Comparison of ENCODE assay signal across 35 mouse cellular contexts in the genomic region with DNA sequence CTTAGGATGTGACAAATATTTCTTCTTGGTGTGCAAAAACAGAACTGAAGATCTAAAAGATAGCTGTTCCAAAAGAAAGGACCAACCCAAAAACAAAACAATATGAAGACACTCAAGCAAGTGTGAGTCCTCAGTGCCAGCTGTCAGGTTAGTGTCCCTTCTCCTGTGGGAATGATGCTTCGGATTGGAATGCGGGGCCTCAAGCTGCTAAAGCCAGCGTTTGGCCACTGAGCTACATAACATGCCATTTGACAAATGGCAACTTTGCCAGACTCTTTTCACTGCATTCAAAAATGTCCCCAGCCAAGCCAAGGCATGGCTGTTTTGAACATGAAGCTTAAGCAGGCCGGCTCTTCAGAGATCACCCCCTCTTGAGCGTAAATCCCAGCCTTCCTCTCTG.
A peak's percentile ranks its signal among the peaks of the same experiment; 100 is the strongest.
DNase-seq lines count a peak whose midpoint lies in the region; ATAC-seq and TF ChIP-seq lines count a peak whose summit lies in the region.
"Had no signal": no experiment of that assay in that cellular context is flagged by ENCODE, and none has a peak within 500 bp of the region (broad histone marks: within the 10 kb centered on the region; RNA-seq: fewer than 3 reads in every experiment).

No protein-coding gene starts in this region.

- no peaks in the 10 kb centered on the region for H3K27me3 ChIP-seq in midbrain, embryonic 11.5 days (ENCODE audit: control insufficient read depth, insufficient read depth, low read length)
- H3K27me3 ChIP-seq in midbrain, postnatal 0 days (ENCODE audit: insufficient read depth, low read length) = no peaks in the 10 kb centered on the region
- H3K27me3 ChIP-seq: embryonic facial prominence, embryonic 15.5 days; intestine, embryonic 15.5 days; megakaryocyte, embryonic 14.5 days; stomach, embryonic 15.5 days had no signal

- no peak for ATAC-seq in midbrain, embryonic 11.5 days (ENCODE audit: low FRiP score)
- ATAC-seq in midbrain, postnatal 0 days (ENCODE audit: low FRiP score) = no peak
- ATAC-seq: forebrain, postnatal 0 days; hindbrain, postnatal 0 days; intestine, embryonic 15.5 days had no signal

- in situ Hi-C loops in ES-E14 (cut with MboI; ENCODE audit: low sequenced_read_pairs in 2 of 2, unreplicated experiment in 2 of 2) = no loop called here

- H3K4me1 ChIP-seq in midbrain, embryonic 11.5 days (ENCODE audit: control insufficient read depth, insufficient read depth, low read length) = peaks cover 11% of the 10 kb centered on the region; the same call in 1 of the 2 replicates
- H3K4me1 ChIP-seq in midbrain, postnatal 0 days (ENCODE audit: insufficient read depth, low read length) = no peaks in the 10 kb centered on the region
- peaks cover 10 to 46% of the 10 kb centered on the region in 2 experiments; a peak in 3 of 4 replicates for H3K4me1 ChIP-seq in ES-E14 (ENCODE audit: control insufficient read depth in 2 of 2, insufficient read depth in 2 of 2, low read length in 2 of 2, poor library complexity in 1 of 2)
- H3K4me1 ChIP-seq: intestine, embryonic 15.5 days; megakaryocyte, embryonic 14.5 days had no signal

- no peak overlapping the region for H3K9ac ChIP-seq in midbrain, embryonic 11.5 days (ENCODE audit: low read length)
- H3K9ac ChIP-seq in midbrain, postnatal 0 days (replicated peaks; ENCODE audit: low read length, poor library complexity, severe bottlenecking) = no peak overlapping the region
- H3K9ac ChIP-seq in ES-E14 (ENCODE audit: insufficient read depth, low read depth, low read length, poor library complexity, severe bottlenecking) = no peak overlapping the region
- H3K9ac ChIP-seq: embryonic facial prominence, embryonic 15.5 days; forebrain, embryonic 12.5 days; forebrain, postnatal 0 days; hindbrain, embryonic 12.5 days; intestine, embryonic 15.5 days; liver, embryonic 14.5 days; stomach, embryonic 15.5 days had no signal

- peak overlapping the region; percentile 36; the same call in 1 of the 2 replicates for H3K27ac ChIP-seq in layer of hippocampus, adult 2 months
- no peak overlapping the region for H3K27ac ChIP-seq in midbrain, embryonic 11.5 days (ENCODE audit: low read depth, low read length)
- no peak overlapping the region for H3K27ac ChIP-seq in midbrain, postnatal 0 days (ENCODE audit: low read depth, low read length)
- H3K27ac ChIP-seq in ES-E14 (ENCODE audit: insufficient read depth, low read depth, low read length, poor library complexity, severe bottlenecking) = peak overlapping the region; percentile 9; the same call in 1 of the 2 replicates
- H3K27ac ChIP-seq: embryonic facial prominence, embryonic 15.5 days; forebrain, embryonic 12.5 days; hindbrain, embryonic 12.5 days; hindbrain, postnatal 0 days; intestine, embryonic 15.5 days; liver, embryonic 14.5 days; stomach, embryonic 15.5 days had no signal

- 8% methylated on average over 5 of the region's 5 CpGs for WGBS in midbrain, embryonic 11.5 days
- 20% methylated on average over 5 of the region's 5 CpGs for WGBS in midbrain, postnatal 0 days

- no peaks in the 10 kb centered on the region for H3K36me3 ChIP-seq in midbrain, embryonic 11.5 days (ENCODE audit: control insufficient read depth, insufficient read depth, low read length)
- H3K36me3 ChIP-seq in midbrain, postnatal 0 days (ENCODE audit: insufficient read depth, low read length) = no peaks in the 10 kb centered on the region
- H3K36me3 ChIP-seq in ES-E14 (ENCODE audit: control insufficient read depth, insufficient read depth, low read length, poor library complexity, severe bottlenecking) = no peaks in the 10 kb centered on the region
- H3K36me3 ChIP-seq: embryonic facial prominence, embryonic 15.5 days; forebrain, embryonic 12.5 days; hindbrain, embryonic 12.5 days; intestine, embryonic 15.5 days; stomach, embryonic 15.5 days had no signal

- H3K9me3 ChIP-seq in midbrain, embryonic 11.5 days (ENCODE audit: control insufficient read depth, low read length) = no peaks in the 10 kb centered on the region
- no peaks in the 10 kb centered on the region for H3K9me3 ChIP-seq in midbrain, postnatal 0 days (ENCODE audit: low read length)
- no peaks in the 10 kb centered on the region for H3K9me3 ChIP-seq in ES-E14 (ENCODE audit: control insufficient read depth, insufficient read depth, low read depth, low read length)
- H3K9me3 ChIP-seq: embryonic facial prominence, embryonic 15.5 days; forebrain, embryonic 12.5 days; hindbrain, embryonic 12.5 days; intestine, embryonic 15.5 days; stomach, embryonic 15.5 days had no signal

- no peak overlapping the region for H3K4me2 ChIP-seq in midbrain, embryonic 11.5 days
- H3K4me2 ChIP-seq in midbrain, postnatal 0 days (ENCODE audit: low read depth, low read length, poor library complexity, severe bottlenecking) = no peak overlapping the region
- H3K4me2 ChIP-seq: embryonic facial prominence, embryonic 15.5 days; forebrain, embryonic 12.5 days; heart, embryonic 11.5 days; hindbrain, embryonic 12.5 days; intestine, embryonic 15.5 days; stomach, embryonic 15.5 days had no signal

- no peak for DNase-seq in layer of hippocampus, adult 2 months (ENCODE audit: low spot score in 2 of 2)
- DNase-seq in layer of hippocampus, adult 18-20 months (ENCODE audit: low spot score in 2 of 2) = no peak
- DNase-seq in midbrain, embryonic 11.5 days (ENCODE audit: low spot score, missing footprints) = peak; percentile 89
- no peak for DNase-seq in midbrain, postnatal 0 days (ENCODE audit: low spot score)
- DNase-seq in ES-E14 (ENCODE audit: low read depth, low spot score) = no peak
- peak; percentile 47 for DNase-seq in mesoderm, embryonic 11.5 days (ENCODE audit: low read depth, low spot score)
- DNase-seq in ovary, postnatal 10 days (ENCODE audit: low spot score) = no peak
- DNase-seq: adrenal gland, postnatal 14 days; B cell, adult 2 months; cerebellum, adult 11-12 months; cerebellum, adult 9-11 months; forebrain, postnatal 0 days; gastrocnemius, postnatal 14 days; heart, adult 11 months; heart, postnatal 36 days; kidney, adult 2 months; kidney, postnatal 36 days; layer of hippocampus, postnatal 36 days; left cerebral cortex, postnatal 4 days; liver; lung, adult 2 months; lung, postnatal 4 days; retina, postnatal 1 day; right cerebral cortex, postnatal 14 days; thymus, adult 18-20 months; thymus, postnatal 25 days had no signal

- no peak overlapping the region for H3K4me3 ChIP-seq in layer of hippocampus, adult 2 months
- no peak overlapping the region for H3K4me3 ChIP-seq in midbrain, embryonic 11.5 days (ENCODE audit: low read depth, low read length)
- H3K4me3 ChIP-seq in midbrain, postnatal 0 days (ENCODE audit: low read depth, low read length) = no peak overlapping the region
- no peak overlapping the region for H3K4me3 ChIP-seq in ES-E14 (ENCODE audit: insufficient read depth in 1 of 2, low read depth in 1 of 2, low read length in 2 of 2, poor library complexity in 1 of 2, severe bottlenecking in 1 of 2)
- H3K4me3 ChIP-seq: embryonic facial prominence, embryonic 15.5 days; forebrain, embryonic 12.5 days; hindbrain, embryonic 12.5 days; intestine, embryonic 15.5 days; megakaryocyte, embryonic 14.5 days; stomach, embryonic 15.5 days had no signal

- no peak for TF ChIP-seq CTCF in layer of hippocampus, adult 2 months (conservative IDR thresholded peaks at IDR 0.05)
- TF ChIP-seq CTCF in midbrain, postnatal 0 days (IDR thresholded peaks at IDR 0.05) = no peak

TF ChIP-seq in ES-E14, 5 proteins besides CTCF, POLR2A, EP300 and RAD21:
- TF ChIP-seq HCFC1 (IDR thresholded peaks at IDR 0.05; ENCODE audit: borderline replicate concordance, insufficient read depth, low read length) (no peak), ZNF384 (IDR thresholded peaks at IDR 0.05; ENCODE audit: low read depth, low read length) (no peak), ZC3H11A (IDR thresholded peaks at IDR 0.05; ENCODE audit: borderline replicate concordance, low read depth, low read length) (no peak), CHD2 (IDR thresholded peaks at IDR 0.05; ENCODE audit: low read depth, low read length) (no peak), MAFK (IDR thresholded peaks at IDR 0.05; ENCODE audit: insufficient read depth, low read depth, low read length) (no peak)
TF ChIP-seq in ES-E14: peak in this region for 0.

Comparison
In these comparisons a context has a peak if more than half of its experiments do, and no peak if none do; other contexts are left out.
1. DNase-seq: peak in midbrain, embryonic 11.5 days (single experiment) and mesoderm, embryonic 11.5 days (single experiment); none in layer of hippocampus, adult 2 months (0 of 2), layer of hippocampus, adult 18-20 months (0 of 2), midbrain, postnatal 0 days (single experiment), ES-E14 (single experiment) and ovary, postnatal 10 days (single experiment).
2. H3K27ac ChIP-seq: peak in layer of hippocampus, adult 2 months (single experiment) and ES-E14 (single experiment); none in midbrain, embryonic 11.5 days (single experiment) and midbrain, postnatal 0 days (single experiment).